Mouse (Mus musculus): ENCODE results near the gene Cmtm4. TPM values are rescaled to one million over a fixed set of nuclear protein-coding genes. Genes with fewer than 3 reads are reported as not detected.

Cmtm4 gene
- polyA plus RNA-seq, 1 experiment = 1.2 TPM

DNA sequence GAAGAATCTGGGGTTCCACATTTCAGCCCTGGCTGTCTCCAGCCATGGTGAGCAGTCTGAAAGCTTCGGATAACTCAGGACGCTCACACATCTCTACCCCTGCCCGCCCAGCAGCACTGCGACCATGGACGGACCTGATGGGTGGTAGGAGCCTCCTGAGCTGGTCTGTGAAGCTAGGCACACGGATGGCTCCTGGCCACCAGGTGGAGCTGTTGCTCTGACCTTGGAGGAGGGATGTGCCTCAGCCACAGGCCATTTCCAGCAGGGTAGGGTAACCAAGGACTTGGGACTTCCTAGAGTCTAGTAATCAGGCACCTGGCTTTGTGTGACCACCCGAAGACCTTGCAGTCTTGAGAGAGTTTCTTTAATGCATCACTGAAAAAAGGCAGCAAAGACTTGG, 51.6 kb downstream of the Cmtm4 start:
- no peak for TF ChIP-seq FLI1 (IDR thresholded peaks at IDR 0.05; ENCODE audit: low read length)
- no peak for TF ChIP-seq GATA1 (IDR thresholded peaks at IDR 0.05; ENCODE audit: borderline replicate concordance, low read length)
- peaks cover 53% of the 10 kb centered on the region for H3K36me3 ChIP-seq (replicated peaks; ENCODE audit: low read length)
- H3K4me3 ChIP-seq (replicated peaks) = peak overlapping the region; percentile 12
- no peaks in the 10 kb centered on the region for H3K9me3 ChIP-seq
- peaks cover 69% of the 10 kb centered on the region for H3K4me1 ChIP-seq
- H3K27me3 ChIP-seq (replicated peaks) = no peaks in the 10 kb centered on the region

DNA sequence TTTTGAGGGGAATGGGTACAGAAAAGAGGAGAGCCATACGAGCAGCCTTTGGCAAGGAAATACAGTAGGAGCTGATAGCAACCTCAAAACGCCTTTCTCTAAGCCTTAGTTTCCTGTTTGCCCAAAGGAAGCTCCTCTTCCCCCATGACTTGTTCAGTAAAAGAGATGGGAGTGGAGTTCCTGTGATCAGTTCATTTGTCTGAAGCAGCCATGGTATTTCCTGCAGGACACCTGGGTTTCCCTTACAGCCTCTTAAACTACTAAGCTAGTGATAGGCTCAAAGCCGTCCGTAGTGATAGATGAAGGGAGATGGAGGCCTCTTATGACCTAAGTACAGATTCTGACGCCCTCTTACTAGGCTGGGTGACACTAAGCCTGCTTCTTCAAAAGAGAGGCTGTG, 53.2 kb downstream of the Cmtm4 start:
- H3K9me3 ChIP-seq = no peaks in the 10 kb centered on the region
- H3K27me3 ChIP-seq (replicated peaks) = no peaks in the 10 kb centered on the region
- peaks cover 75% of the 10 kb centered on the region for H3K4me1 ChIP-seq
- peaks cover 39% of the 10 kb centered on the region for H3K36me3 ChIP-seq (replicated peaks; ENCODE audit: low read length)
- no peak overlapping the region for H3K4me3 ChIP-seq (replicated peaks)
- TF ChIP-seq GATA1 (IDR thresholded peaks at IDR 0.05; ENCODE audit: borderline replicate concordance, low read length) = no peak; the same call in 2 of the 3 replicates
- TF ChIP-seq FLI1 (IDR thresholded peaks at IDR 0.05; ENCODE audit: low read length) = no peak

DNA sequence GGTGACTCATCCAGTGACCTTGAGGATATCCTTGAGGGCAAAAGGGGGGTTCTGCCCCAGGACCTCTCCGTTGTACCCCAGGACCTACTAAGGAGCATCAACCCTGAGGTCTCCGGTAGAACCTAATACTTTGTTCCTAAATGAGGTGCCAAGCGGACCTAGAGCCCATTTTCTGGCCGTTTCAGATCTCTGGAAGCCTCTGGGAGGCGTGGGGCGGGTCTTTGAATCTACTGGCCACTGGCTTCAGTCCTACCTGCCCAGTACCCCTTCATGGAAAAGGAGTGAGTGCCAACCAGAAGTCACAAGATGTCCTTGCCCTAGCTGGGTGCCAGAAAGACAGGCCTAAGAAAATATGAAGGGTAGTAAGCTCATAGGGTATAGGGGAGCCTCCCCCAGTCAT, 53.9 kb downstream of the Cmtm4 start:
- Histone ChIP-seq H3K27me3 (replicated peaks) (no peaks in the 10 kb centered on the region), H3K36me3 (replicated peaks; ENCODE audit: low read length) (peaks cover 32% of the 10 kb centered on the region), H3K9me3 (peaks cover 3% of the 10 kb centered on the region; the same call in 1 of the 2 replicates), H3K4me3 (replicated peaks) (peak overlapping the region; percentile 98), H3K4me1 (peaks cover 74% of the 10 kb centered on the region)
- no peak for TF ChIP-seq FLI1 (IDR thresholded peaks at IDR 0.05; ENCODE audit: low read length)
- TF ChIP-seq GATA1 (IDR thresholded peaks at IDR 0.05; ENCODE audit: borderline replicate concordance, low read length) = no peak

DNA sequence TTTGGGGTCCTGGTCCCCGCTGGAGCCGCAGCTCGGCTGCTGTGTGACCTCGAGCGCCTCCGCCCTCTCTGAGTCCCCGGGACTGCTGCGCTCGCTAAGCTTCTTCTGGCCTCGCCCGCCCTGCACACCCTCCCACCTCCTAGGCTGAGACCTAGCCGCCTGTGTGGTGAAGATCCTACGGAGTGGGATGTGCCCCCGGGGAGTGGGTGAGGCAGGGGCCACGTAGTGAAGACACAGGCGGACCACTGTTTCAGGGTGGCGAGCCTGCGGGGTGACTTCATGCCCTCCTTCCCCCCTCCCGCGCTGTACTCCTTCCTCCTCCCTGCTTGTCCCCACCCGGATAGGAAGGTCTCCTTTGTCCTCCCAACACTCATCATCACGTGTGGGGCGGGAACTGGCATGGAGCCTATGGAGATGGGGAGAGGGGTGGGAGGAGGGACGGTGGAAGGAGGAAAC, 54.5 kb downstream of the Cmtm4 start:
- H3K27me3 ChIP-seq (replicated peaks) = no peaks in the 10 kb centered on the region
- H3K4me1 ChIP-seq = peaks cover 69% of the 10 kb centered on the region
- peak overlapping the region; percentile 98 for H3K4me3 ChIP-seq (replicated peaks)
- TF ChIP-seq FLI1 (IDR thresholded peaks at IDR 0.05; ENCODE audit: low read length) (no peak), GATA1 (IDR thresholded peaks at IDR 0.05; ENCODE audit: borderline replicate concordance, low read length) (no peak)
- H3K9me3 ChIP-seq = peaks cover 5% of the 10 kb centered on the region; the same call in 1 of the 2 replicates
- H3K36me3 ChIP-seq (replicated peaks; ENCODE audit: low read length) = peaks cover 26% of the 10 kb centered on the region

DNA sequence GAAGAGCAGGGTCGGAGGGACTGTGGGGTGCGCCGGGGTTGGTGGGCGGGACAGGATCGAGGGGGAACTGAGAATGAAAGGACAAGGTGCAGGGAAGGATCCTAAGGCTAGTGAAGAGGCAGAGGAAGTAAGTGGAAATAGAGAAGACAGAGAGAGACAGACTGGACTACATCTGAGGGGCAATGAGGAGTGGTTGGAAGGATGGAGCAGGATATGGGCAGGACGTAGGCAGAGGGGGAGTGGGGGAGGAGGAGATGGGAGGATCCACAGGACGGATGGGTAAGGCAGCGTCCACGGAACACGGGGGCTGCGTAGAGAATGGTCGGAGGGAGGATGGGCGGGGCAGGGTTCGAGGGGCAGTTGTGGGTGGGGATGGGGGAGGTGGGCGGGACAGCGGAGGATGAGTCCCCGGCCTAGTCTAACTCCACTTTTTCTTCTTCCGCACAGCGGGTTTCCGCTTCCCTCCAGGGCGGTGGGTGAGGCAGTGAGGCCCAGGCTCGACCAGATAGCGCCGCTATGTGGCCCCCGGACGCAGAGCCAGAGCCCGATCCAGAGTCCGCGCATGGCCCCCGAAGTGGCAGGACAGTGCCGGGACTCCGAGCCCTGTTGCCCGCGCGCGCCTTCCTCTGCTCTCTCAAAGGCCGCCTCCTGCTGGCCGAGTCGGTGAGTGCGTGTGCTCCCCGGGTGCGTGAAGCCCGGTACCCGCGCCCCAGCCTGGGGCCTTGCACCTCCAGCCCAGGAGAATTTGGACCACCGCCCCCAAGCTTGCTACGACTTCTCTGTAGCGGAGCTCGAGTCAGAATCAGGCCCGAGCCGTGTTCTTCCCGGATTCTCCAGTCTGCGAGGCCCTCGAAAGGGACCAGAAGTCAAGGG, 55.1 kb downstream of the Cmtm4 start:
- peaks cover 68% of the 10 kb centered on the region for H3K4me1 ChIP-seq
- H3K4me3 ChIP-seq (replicated peaks) = peak overlapping the region; percentile 98
- H3K27me3 ChIP-seq (replicated peaks) = no peaks in the 10 kb centered on the region
- TF ChIP-seq FLI1 (IDR thresholded peaks at IDR 0.05; ENCODE audit: low read length) (no peak), GATA1 (IDR thresholded peaks at IDR 0.05; ENCODE audit: borderline replicate concordance, low read length) (no peak)
- H3K36me3 ChIP-seq (replicated peaks; ENCODE audit: low read length) = peaks cover 20% of the 10 kb centered on the region
- peaks cover 8% of the 10 kb centered on the region; the same call in 1 of the 2 replicates for H3K9me3 ChIP-seq

DNA sequence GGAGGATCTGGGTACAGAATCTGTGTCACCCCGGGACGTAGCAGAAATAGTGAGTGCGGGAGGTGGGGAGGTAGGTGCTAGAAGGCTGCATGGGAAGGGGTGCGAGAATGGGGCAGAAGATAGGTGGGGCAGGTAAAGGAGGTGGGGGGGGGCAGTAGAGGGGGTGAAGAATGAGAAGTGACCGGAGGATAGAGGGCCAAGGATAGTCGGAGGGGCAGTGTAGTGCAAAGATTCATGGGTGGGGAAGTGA, 55.7 kb downstream of the Cmtm4 start:
- TF ChIP-seq GATA1 (IDR thresholded peaks at IDR 0.05; ENCODE audit: borderline replicate concordance, low read length) (no peak), FLI1 (IDR thresholded peaks at IDR 0.05; ENCODE audit: low read length) (no peak)
- Histone ChIP-seq H3K9me3 (peaks cover 8% of the 10 kb centered on the region; the same call in 1 of the 2 replicates), H3K36me3 (replicated peaks; ENCODE audit: low read length) (peaks cover 14% of the 10 kb centered on the region), H3K4me3 (replicated peaks) (peak overlapping the region; percentile 98), H3K27me3 (replicated peaks) (no peaks in the 10 kb centered on the region), H3K4me1 (peaks cover 66% of the 10 kb centered on the region)

DNA sequence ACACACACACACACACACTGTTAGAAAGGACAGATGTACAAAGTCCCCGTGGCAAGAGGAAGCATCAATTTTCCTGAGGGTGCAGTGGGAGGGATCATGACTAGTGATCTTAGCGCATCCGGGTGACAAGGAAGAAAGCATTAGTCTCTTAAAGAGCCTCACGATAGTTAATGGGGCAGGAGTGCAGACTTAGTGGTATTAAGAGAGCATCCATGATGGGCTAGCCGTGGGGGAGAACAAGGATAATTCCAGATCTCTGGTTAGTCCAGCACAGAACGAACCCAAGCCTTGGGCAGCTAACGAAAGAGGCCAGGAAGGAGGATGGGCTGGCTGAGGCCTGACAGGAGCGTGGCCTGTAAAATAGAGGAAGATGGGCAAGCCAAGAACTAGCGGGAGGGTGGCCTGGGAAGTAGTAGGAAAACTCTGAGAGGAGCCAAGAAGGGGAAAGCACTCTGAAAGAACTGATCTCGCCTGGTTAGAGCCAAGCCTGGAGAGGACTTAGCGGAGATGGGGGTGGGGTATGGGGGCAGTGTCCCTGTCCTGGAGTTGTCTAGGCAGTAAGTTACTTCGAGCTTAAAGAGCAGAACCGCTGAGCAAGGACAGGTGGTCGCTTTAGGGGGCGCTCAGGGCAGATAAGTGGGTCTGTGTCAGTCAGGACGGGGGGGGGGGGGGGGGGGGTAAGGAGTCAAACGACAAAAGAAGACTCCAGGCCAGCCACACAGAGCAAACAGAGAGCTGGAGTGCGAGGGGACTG, 56.2 kb downstream of the Cmtm4 start, which contains the start of gene Cmtm3:
Cmtm3 (plus strand) TSS at position 182 of the 754 bp plus-strand sequence.
- H3K9me3 ChIP-seq = peaks cover 8% of the 10 kb centered on the region; the same call in 1 of the 2 replicates
- peak within 1 kb of the TSS; percentile 98 for H3K4me3 ChIP-seq (replicated peaks)
- H3K36me3 ChIP-seq (replicated peaks; ENCODE audit: low read length) = peaks cover 9% of the 10 kb centered on the region
- peaks cover 64% of the 10 kb centered on the region for H3K4me1 ChIP-seq
- TF ChIP-seq GATA1 (IDR thresholded peaks at IDR 0.05; ENCODE audit: borderline replicate concordance, low read length) (no peak), FLI1 (IDR thresholded peaks at IDR 0.05; ENCODE audit: low read length) (no peak)
- H3K27me3 ChIP-seq (replicated peaks) = no peaks in the 10 kb centered on the region

DNA sequence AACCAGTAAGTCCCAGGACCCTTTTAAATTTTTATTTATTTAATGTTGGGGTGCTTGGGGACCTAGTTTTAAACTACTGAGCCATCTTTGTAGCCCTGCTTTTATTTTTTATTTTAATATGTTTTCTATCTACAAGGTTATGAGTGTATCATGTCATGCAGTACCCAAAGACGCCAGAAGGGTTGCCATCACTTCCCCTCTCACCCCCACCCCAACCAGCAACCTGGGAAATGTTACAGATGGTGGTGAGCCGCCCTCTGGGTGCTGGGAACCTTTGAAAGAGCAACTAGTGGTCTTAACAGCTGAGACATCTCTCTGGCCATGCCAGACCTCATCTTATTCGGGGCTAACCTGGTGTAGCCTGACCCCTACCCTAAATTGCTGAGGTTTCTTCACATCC, 57.7 kb downstream of the Cmtm4 start:
- Histone ChIP-seq H3K27me3 (replicated peaks) (no peaks in the 10 kb centered on the region), H3K4me3 (replicated peaks) (no peak overlapping the region), H3K36me3 (replicated peaks; ENCODE audit: low read length) (no peaks in the 10 kb centered on the region), H3K9me3 (peaks cover 8% of the 10 kb centered on the region; the same call in 1 of the 2 replicates), H3K4me1 (peaks cover 64% of the 10 kb centered on the region)
- TF ChIP-seq FLI1 (IDR thresholded peaks at IDR 0.05; ENCODE audit: low read length) (no peak), GATA1 (IDR thresholded peaks at IDR 0.05; ENCODE audit: borderline replicate concordance, low read length) (no peak)

DNA sequence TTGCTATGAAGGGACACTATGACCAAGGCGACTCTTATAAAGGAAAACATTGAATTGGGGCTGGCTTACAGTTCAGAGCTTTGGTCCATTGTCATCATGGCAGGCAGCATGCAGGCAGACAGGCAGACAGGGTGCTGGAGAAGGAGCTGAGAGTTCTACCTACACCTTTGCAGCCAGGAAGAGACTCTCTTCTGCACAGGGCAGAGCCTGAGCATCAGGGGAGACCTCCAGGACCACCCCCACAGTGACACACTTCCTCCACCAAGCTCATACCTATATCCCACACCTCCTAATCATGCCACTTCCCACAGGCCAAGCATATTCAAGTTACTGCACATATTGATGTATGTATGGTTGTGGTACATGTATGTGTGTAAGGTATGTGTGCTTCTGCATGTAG, 58.8 kb downstream of the Cmtm4 start:
- no peak overlapping the region for H3K4me3 ChIP-seq (replicated peaks)
- H3K9me3 ChIP-seq = peaks cover 8% of the 10 kb centered on the region; the same call in 1 of the 2 replicates
- H3K4me1 ChIP-seq = peaks cover 56% of the 10 kb centered on the region
- no peaks in the 10 kb centered on the region for H3K27me3 ChIP-seq (replicated peaks)
- TF ChIP-seq GATA1 (IDR thresholded peaks at IDR 0.05; ENCODE audit: borderline replicate concordance, low read length) (no peak), FLI1 (IDR thresholded peaks at IDR 0.05; ENCODE audit: low read length) (no peak)
- H3K36me3 ChIP-seq (replicated peaks; ENCODE audit: low read length) = no peaks in the 10 kb centered on the region

DNA sequence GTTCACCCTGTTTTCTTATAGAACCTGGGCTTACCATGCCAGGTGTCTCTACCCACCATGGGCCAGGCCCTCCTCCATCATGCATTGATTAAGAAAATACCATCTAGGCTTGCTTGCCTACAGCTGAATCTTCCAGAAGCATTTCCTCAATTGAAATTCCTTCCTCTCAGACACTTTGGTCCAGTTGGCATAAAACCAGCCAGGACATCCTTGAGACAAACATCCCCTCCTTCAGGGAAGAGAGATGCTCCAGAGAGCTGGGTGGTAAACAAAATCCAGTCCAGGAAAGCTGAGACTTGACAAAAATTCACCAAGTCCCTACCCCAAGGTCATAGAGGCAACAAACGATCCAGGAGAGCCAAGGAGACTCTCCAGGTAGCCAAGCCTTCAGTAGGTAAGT, 61.4 kb downstream of the Cmtm4 start:
- H3K27me3 ChIP-seq (replicated peaks) = peaks cover 3% of the 10 kb centered on the region

More for the DNA sequence above, 61.4 kb downstream of the Cmtm4 start:
- no peaks in the 10 kb centered on the region for H3K36me3 ChIP-seq (replicated peaks; ENCODE audit: low read length)
- H3K4me1 ChIP-seq = peaks cover 30% of the 10 kb centered on the region
- H3K9me3 ChIP-seq = peaks cover 8% of the 10 kb centered on the region; the same call in 1 of the 2 replicates
- TF ChIP-seq GATA1 (IDR thresholded peaks at IDR 0.05; ENCODE audit: borderline replicate concordance, low read length) (no peak), FLI1 (IDR thresholded peaks at IDR 0.05; ENCODE audit: low read length) (no peak)
- no peak overlapping the region for H3K4me3 ChIP-seq (replicated peaks)

All from megakaryocyte, embryonic 14.5 days (primary cell).